Mouse (Mus musculus): Measurements from ENCODE around the gene Kmt2a. TPM values are rescaled to one million over a fixed set of nuclear protein-coding genes. Genes with fewer than 3 reads are reported as not detected.

Kmt2a gene
- polyA plus RNA-seq, 1 experiment from 2014 or later, result 12.0 TPM

DNA sequence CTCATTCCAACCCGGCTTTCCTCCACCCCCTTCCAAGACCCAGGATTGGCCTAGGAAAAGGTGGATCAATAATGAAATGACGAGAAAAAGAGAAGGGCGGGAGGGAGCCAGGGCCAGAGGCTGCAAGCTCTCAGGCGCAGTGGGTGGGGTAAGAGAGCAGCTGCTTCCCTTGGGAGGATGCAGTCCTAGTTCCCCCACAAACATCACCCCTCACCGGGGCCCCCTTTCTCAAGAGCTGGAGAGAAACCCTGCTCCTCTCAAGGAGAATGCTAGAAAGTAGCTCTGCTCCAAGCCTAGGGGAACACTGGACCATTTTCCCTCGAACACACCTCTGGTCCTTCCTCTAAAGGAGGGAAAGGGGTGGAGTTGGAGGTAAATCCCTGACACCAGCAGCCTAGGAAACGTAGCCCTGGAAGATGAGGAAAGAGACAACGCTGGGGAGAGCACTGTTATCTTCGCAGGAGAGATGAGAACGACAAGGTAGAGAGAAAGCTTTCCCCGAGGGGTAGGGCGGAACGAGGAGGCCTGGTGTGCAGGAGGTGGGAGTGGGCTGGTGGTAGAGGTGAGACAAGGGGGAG is 1.3 kb downstream of the Kmt2a start:
- H3K9me3 ChIP-seq (replicated peaks), result no peaks in the 10 kb centered on the region
- 0 out of 2 replicates have a peak, but pooled peaks cover 4% of the 10 kb centered on the region for H3K36me3 ChIP-seq
- H3K27me3 ChIP-seq (replicated peaks), result no peaks in the 10 kb centered on the region
- H3K27ac ChIP-seq (ENCODE audit: poor library complexity, severe bottlenecking), result peak overlapping the region; percentile 19; the same call in 1 of the 2 replicates
- H3K4me1 ChIP-seq (replicated peaks), result peaks cover 51% of the 10 kb centered on the region
- WGBS, result 2% methylated on average over 13 of the region's 13 CpGs
- H3K4me2 ChIP-seq, result peak overlapping the region; percentile 98
- H3K4me3 ChIP-seq, result peak overlapping the region; percentile 87
- H3K9ac ChIP-seq, result peak overlapping the region; percentile 94
- ATAC-seq (ENCODE audit: insufficient number of reproducible peaks, low FRiP score), result no peak

DNA sequence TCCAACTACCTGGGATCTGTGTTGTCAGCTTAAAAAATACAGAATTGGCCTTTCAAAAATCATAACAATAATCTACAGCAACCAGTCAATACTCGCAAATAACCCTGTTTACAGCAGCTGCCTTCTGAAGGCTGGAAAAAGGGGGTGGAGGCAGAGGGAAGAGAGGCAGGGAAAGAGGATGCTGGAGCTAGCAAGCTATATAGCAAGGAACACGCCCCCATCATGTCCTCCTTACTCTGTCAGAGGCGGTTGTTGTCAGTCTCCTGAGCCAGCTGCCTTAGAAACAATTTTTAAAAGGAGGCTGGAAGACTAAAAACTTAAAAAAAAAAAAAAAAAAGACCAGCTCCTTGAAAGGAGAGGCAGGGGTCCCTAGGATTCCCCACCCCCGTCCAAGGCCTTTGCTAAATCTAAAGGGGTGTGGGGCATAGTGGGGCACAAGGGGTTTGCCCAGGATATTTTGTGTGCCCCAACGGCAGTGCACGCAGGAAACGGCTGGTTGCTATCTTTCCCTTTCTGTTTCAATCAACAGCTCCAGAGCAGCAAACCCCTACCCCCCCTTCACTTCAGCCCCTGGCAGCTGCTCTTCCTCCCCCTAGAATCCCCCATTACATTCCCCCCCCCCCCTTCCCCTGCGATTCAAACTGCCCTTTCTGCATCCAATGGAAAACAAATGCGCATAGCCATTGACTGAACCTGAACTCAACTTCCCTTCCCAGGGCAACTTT is 2.2 kb downstream of the Kmt2a start:
- H3K9ac ChIP-seq, result peak overlapping the region; percentile 94
- no peaks in the 10 kb centered on the region for H3K9me3 ChIP-seq (replicated peaks)
- no peaks in the 10 kb centered on the region for H3K27me3 ChIP-seq (replicated peaks)
- H3K4me2 ChIP-seq, result peak overlapping the region; percentile 98
- peak overlapping the region; percentile 87 for H3K4me3 ChIP-seq
- peaks cover 56% of the 10 kb centered on the region for H3K4me1 ChIP-seq (replicated peaks)
- ATAC-seq (ENCODE audit: insufficient number of reproducible peaks, low FRiP score), result no peak
- 24% methylated on average over 9 of the region's 9 CpGs for WGBS
- peak overlapping the region; percentile 15; the same call in 1 of the 2 replicates for H3K27ac ChIP-seq (ENCODE audit: poor library complexity, severe bottlenecking)
- H3K36me3 ChIP-seq, result 0 out of 2 replicates have a peak, but pooled peaks cover 4% of the 10 kb centered on the region

DNA sequence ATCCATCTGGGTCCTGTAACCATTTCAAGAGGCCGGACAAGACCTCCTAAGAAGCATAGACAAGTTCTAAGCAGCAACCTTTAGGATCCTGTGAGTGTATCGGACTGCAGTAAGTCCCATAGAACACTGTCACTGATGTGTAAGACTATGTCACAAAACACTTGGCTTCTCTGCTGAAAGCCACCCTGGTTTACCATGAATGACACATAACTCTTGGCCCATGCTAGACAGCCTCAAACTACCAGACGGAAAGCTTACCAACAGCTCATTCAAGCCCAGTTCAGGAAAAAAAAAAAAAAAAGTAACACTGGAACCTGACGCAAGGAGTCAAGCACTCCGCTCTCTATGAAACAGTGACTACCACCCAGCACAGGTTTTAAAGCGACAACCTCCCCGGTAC is 3.4 kb downstream of the Kmt2a start:
- Histone ChIP-seq H3K9ac (no peak overlapping the region), H3K4me3 (no peak overlapping the region), H3K4me1 (replicated peaks) (peaks cover 63% of the 10 kb centered on the region), H3K27me3 (replicated peaks) (no peaks in the 10 kb centered on the region), H3K4me2 (no peak overlapping the region), H3K27ac (ENCODE audit: poor library complexity, severe bottlenecking) (no peak overlapping the region), H3K9me3 (replicated peaks) (no peaks in the 10 kb centered on the region), H3K36me3 (0 out of 2 replicates have a peak, but pooled peaks cover 4% of the 10 kb centered on the region)
- WGBS, result 88% methylated on average over 7 of the region's 7 CpGs
- ATAC-seq (ENCODE audit: insufficient number of reproducible peaks, low FRiP score), result no peak

DNA sequence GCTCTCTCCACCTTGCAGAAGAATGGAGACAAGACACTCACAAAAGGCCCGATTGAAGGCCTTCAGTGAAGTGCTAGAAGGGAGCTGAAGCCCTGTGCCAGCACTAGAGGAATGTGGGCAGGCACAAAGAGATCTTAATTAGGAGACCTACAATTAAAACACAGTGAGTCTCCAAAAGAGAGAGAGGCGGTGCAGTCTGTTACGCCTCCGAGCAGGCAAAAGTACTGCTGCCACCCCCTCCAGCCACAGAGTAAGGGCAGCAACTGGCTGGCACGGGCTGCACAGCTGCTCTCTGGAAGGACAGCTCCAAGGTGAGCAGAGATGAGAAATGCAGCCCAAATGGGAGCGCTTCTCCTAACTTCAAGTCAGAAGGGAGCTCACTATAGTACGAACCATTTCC is 5.6 kb downstream of the Kmt2a start:
- 71% methylated on average over 7 of the region's 7 CpGs for WGBS

DNA sequence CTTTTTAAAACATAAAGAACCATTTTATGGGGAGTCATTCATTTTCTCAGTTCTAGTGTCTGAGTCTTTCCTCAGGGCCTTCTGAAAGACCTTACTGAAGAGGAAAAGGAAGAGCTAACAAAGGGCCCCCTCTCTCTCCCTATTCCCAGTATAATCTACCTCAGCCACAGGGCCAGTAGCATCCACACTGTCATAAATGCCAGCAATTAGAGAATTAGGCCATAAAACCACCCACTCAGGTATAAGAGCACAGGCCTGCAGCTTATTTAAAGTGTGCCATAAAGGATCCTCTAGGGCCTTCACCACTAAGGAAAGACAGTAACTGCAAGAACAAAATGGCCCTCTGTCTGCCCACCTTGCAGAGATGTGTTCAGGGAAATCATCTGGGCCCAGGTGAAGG is 6.9 kb downstream of the Kmt2a start:
- no peak overlapping the region for H3K4me2 ChIP-seq
- H3K9ac ChIP-seq, result no peak overlapping the region
- no peak overlapping the region for H3K4me3 ChIP-seq
- no peaks in the 10 kb centered on the region for H3K9me3 ChIP-seq (replicated peaks)
- peaks cover 72% of the 10 kb centered on the region for H3K4me1 ChIP-seq (replicated peaks)
- no peaks in the 10 kb centered on the region for H3K27me3 ChIP-seq (replicated peaks)
- no peak for ATAC-seq (ENCODE audit: insufficient number of reproducible peaks, low FRiP score)
- H3K27ac ChIP-seq (ENCODE audit: poor library complexity, severe bottlenecking), result no peak overlapping the region
- peaks cover 16% of the 10 kb centered on the region for H3K36me3 ChIP-seq

More for the DNA sequence above, 5.6 kb downstream of the Kmt2a start:
- Histone ChIP-seq H3K4me2 (no peak overlapping the region), H3K9me3 (replicated peaks) (no peaks in the 10 kb centered on the region), H3K27me3 (replicated peaks) (no peaks in the 10 kb centered on the region), H3K4me1 (replicated peaks) (peaks cover 73% of the 10 kb centered on the region), H3K4me3 (no peak overlapping the region), H3K9ac (0 out of 2 replicates have a peak overlapping the region, but pooled peaks have one; percentile 4), H3K36me3 (peaks cover 9% of the 10 kb centered on the region), H3K27ac (ENCODE audit: poor library complexity, severe bottlenecking) (no peak overlapping the region)
- no peak for ATAC-seq (ENCODE audit: insufficient number of reproducible peaks, low FRiP score)

DNA sequence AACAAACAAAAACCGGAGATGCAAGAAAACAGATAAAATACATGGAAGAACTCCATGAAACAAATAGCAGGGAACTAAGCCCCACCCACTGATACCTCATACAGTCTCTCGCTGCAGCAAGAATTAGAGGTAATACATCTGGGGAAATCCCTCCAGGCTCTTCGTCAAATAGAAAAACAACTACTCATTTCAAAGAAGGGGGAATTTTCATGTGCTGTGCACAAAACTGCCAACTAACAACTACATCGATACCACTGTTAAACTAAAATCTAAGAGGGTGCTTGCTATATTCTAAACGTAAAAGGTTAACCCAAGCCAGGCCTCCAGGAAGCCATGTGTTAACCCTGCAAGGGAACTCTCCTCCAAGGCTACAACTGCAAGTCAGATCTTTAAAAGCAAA is 7.4 kb downstream of the Kmt2a start:
- ATAC-seq (ENCODE audit: insufficient number of reproducible peaks, low FRiP score), result no peak
- Histone ChIP-seq H3K36me3 (peaks cover 16% of the 10 kb centered on the region), H3K9ac (no peak overlapping the region), H3K27me3 (replicated peaks) (no peaks in the 10 kb centered on the region), H3K4me1 (replicated peaks) (peaks cover 69% of the 10 kb centered on the region), H3K27ac (ENCODE audit: poor library complexity, severe bottlenecking) (no peak overlapping the region), H3K4me3 (no peak overlapping the region), H3K4me2 (no peak overlapping the region), H3K9me3 (replicated peaks) (no peaks in the 10 kb centered on the region)
- 75% methylated on average over 5 of the region's 5 CpGs for WGBS

DNA sequence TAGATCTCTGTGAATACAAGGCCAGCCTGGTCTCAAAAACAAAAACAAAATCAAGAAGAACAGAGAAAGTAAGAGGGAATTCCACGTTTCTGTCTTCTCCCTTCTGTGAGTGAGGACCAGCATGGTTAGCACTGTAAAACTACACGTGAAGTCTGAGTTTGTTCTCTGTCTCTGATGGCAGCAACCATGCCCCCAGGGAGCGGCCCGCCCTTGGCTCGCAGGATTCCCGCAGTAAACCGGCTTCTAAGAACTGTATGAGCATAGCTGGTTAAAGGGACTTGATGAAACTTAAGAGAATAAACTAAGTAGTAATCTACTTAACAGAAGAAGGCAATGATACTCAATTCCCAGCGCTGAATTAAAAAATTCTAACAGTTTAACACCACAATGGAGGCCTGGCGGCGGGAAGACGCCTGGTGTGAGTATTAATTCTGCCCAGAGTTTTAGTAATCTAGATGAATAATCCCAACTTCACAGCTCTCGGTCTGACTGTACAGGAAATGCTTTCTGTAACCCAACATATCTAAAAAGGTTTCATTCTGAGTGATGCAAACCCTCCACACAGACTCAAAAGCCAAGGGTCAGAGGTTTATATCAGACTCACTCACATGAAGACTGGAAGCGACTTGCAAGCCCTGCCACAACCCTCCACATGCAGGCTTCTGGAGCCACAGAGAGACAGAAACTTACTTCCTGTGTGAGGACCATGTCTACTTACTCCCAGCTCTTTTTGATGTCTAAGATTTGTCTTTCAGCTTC is 12.6 kb downstream of the Kmt2a start:
- 81% methylated on average over 13 of the region's 13 CpGs for WGBS

DNA sequence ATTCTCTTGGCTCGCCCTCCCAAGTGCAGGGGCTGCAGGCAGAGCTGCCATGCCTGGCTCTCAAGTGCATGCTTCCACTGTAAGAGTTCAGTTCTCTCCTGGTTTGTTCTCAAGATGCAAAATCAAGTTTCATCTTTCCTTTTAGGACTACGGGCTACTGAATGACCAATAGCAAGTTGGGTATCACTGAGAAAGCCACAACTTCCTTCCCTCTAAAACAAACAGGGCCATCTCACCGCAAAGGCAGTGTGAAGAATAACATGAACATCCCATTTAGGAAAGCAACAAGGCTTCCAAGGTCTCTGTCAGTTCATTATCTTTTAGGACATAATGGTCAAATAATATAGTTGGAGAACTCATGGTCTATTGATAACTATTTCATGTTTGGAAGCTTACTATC is 13.4 kb downstream of the Kmt2a start:
- Histone ChIP-seq H3K9me3 (replicated peaks) (no peaks in the 10 kb centered on the region), H3K4me2 (no peak overlapping the region), H3K4me3 (no peak overlapping the region), H3K27ac (ENCODE audit: poor library complexity, severe bottlenecking) (no peak overlapping the region), H3K9ac (no peak overlapping the region), H3K27me3 (replicated peaks) (no peaks in the 10 kb centered on the region), H3K36me3 (peaks cover 38% of the 10 kb centered on the region), H3K4me1 (replicated peaks) (peaks cover 56% of the 10 kb centered on the region)
- no peak for ATAC-seq (ENCODE audit: insufficient number of reproducible peaks, low FRiP score)
- 78% methylated on average over 3 of the region's 3 CpGs for WGBS

More for the DNA sequence above, 12.6 kb downstream of the Kmt2a start:
- ATAC-seq (ENCODE audit: insufficient number of reproducible peaks, low FRiP score), result no peak
- H3K9me3 ChIP-seq (replicated peaks), result no peaks in the 10 kb centered on the region
- H3K9ac ChIP-seq, result no peak overlapping the region
- H3K4me2 ChIP-seq, result no peak overlapping the region
- H3K27me3 ChIP-seq (replicated peaks), result no peaks in the 10 kb centered on the region
- H3K36me3 ChIP-seq, result peaks cover 36% of the 10 kb centered on the region
- no peak overlapping the region for H3K27ac ChIP-seq (ENCODE audit: poor library complexity, severe bottlenecking)
- H3K4me3 ChIP-seq, result no peak overlapping the region
- peaks cover 63% of the 10 kb centered on the region for H3K4me1 ChIP-seq (replicated peaks)

DNA sequence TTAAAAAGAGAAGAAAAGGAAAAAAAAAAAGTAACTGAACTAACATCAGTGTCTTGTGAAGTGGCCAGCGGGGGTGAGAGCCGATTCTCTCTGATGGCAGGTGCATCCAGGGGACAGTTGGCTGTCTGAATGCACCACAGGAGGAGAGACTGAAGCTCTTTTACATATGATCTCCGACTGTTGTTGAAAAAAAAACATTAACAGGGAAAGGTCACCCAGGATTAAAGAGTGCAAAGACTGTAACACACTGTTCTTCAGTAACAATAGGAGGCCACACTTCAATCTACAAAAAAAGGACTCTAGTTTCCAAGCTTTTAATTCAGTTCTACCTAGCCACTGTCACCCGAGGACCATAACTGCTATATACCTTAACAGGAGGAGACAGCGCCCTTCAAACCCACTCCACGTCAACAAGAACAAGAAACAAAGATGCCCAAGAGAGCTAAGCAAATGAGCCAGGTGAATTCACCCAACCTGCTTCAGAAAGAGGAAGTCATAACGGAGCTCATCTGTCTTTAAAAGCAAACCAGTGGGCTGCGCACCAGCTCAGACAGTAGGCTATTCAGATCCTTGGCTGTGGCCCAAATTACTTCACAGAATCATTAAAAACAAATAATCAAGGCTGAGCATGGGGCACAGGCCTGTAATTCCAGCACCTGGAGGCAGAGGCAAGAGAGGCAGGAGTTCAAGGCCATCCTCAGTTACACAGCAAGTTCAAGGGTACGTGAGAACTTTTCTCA is 14.4 kb downstream of the Kmt2a start:
- no peaks in the 10 kb centered on the region for H3K27me3 ChIP-seq (replicated peaks)
- H3K4me3 ChIP-seq, result no peak overlapping the region
- H3K4me2 ChIP-seq, result no peak overlapping the region
- no peaks in the 10 kb centered on the region; the same call in 1 of the 2 replicates for H3K9me3 ChIP-seq (replicated peaks)
- no peak overlapping the region for H3K9ac ChIP-seq
- 66% methylated on average over 9 of the region's 9 CpGs for WGBS
- no peak overlapping the region; the same call in 1 of the 2 replicates for H3K27ac ChIP-seq (ENCODE audit: poor library complexity, severe bottlenecking)
- H3K36me3 ChIP-seq, result peaks cover 48% of the 10 kb centered on the region
- no peak for ATAC-seq (ENCODE audit: insufficient number of reproducible peaks, low FRiP score)
- peaks cover 51% of the 10 kb centered on the region for H3K4me1 ChIP-seq (replicated peaks)

DNA sequence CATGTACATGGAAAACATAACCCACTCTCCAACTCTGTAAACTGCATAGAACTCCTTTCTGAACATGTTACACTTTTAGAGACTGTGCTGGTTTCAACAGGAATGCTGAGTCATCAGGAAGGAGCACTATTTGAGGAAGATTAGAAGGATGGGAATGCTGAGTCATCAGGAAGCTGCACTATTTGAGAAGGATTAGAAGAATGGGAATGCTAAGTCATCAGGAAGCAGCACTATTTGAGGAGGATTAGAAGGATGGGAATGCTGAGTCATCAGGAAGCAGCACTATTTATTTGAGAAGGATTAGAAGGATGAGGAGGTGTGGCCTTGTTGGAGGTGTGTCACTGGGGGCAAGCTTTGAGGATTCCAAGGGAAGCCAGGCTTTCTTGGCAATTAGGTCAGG is 20.0 kb downstream of the Kmt2a start:
- Histone ChIP-seq H3K36me3 (peaks cover 57% of the 10 kb centered on the region), H3K4me1 (replicated peaks) (peaks cover 13% of the 10 kb centered on the region), H3K27ac (ENCODE audit: poor library complexity, severe bottlenecking) (no peak overlapping the region), H3K9ac (no peak overlapping the region), H3K9me3 (replicated peaks) (peaks cover 5% of the 10 kb centered on the region), H3K4me3 (no peak overlapping the region), H3K27me3 (replicated peaks) (no peaks in the 10 kb centered on the region), H3K4me2 (no peak overlapping the region)
- ATAC-seq (ENCODE audit: insufficient number of reproducible peaks, low FRiP score), result no peak

DNA sequence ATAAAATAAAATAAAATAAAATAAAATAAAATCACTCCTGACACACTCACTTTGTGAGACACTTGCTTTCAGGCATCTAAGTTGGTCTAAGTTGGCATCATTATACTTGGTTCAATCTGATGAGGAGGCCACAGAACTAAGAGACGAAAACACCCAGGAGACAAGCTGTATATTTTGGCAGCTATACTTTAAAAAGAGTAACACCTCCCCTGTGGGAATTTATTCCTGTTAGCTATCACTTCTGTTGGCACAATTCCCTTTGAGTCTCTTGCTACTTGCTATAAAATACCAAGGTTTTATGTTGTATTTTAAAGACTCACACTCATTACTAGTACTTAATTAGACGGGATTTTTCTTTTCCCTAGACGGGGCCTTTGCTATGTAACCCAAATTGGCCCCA is 22.4 kb downstream of the Kmt2a start:
- 0 out of 2 replicates have a peak, but pooled peaks cover 5% of the 10 kb centered on the region for H3K4me1 ChIP-seq (replicated peaks)
- ATAC-seq (ENCODE audit: insufficient number of reproducible peaks, low FRiP score), result no peak
- no peak overlapping the region for H3K4me2 ChIP-seq
- H3K4me3 ChIP-seq, result no peak overlapping the region
- H3K27ac ChIP-seq (ENCODE audit: poor library complexity, severe bottlenecking), result no peak overlapping the region
- peaks cover 5% of the 10 kb centered on the region for H3K9me3 ChIP-seq (replicated peaks)
- 90% methylated on average over 3 of the region's 3 CpGs for WGBS
- H3K9ac ChIP-seq, result no peak overlapping the region
- no peaks in the 10 kb centered on the region for H3K27me3 ChIP-seq (replicated peaks)
- peaks cover 35% of the 10 kb centered on the region for H3K36me3 ChIP-seq
